Mouse (Mus musculus): Measurements from ENCODE around the gene 4930556J24Rik. TPM values are rescaled to one million over a fixed set of nuclear protein-coding genes. Genes with fewer than 3 reads are reported as not detected.
A peak's percentile ranks its signal among the peaks of the same experiment; 100 is the strongest.

4930556J24Rik gene
- polyA plus RNA-seq, 1 experiment = 0.34 TPM

DNA sequence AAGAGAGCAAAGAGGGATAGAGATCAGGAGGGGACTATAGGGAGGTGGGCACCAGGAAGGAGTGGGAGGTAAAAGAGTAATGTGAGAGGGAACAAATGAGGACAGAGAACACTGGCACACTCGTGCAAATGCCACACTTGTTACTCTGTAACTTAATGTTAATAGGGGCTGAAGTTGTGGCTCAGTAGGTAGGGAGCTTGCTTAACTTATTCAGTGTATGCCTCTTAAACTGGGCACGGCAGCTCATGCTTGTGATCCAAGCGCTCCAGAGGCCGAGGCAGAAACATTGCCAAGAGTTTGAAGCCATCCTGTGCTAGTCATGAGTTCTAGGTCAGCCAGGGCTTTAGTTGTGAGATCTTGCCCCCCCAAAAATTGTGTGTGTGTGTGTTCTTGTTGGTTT lies 41.4 kb downstream of the 4930556J24Rik start:
- no peaks in the 10 kb centered on the region for H3K36me3 ChIP-seq (ENCODE audit: control insufficient read depth, insufficient read depth, low read length)
- peaks cover 22% of the 10 kb centered on the region for H3K4me1 ChIP-seq (ENCODE audit: control insufficient read depth, insufficient read depth, low read length)
- no peak overlapping the region for H3K4me3 ChIP-seq (ENCODE audit: insufficient read depth, low read depth, low read length)
- peak; percentile 67 for DNase-seq
- TF ChIP-seq CTCF (conservative IDR thresholded peaks at IDR 0.05; ENCODE audit: insufficient read depth, insufficient read length, low read depth, low read length) (no peak), POLR2A (IDR thresholded peaks at IDR 0.05; ENCODE audit: low read depth, low read length) (no peak)
- WGBS = 32% methylated on average over 4 of the region's 4 CpGs
- H3K27ac ChIP-seq (ENCODE audit: insufficient read depth, low read depth, low read length) = peak overlapping the region; percentile 73; the same call in 1 of the 2 replicates
- H3K27me3 ChIP-seq (replicated peaks; ENCODE audit: control insufficient read depth, insufficient read depth, low read length) = no peaks in the 10 kb centered on the region

DNA sequence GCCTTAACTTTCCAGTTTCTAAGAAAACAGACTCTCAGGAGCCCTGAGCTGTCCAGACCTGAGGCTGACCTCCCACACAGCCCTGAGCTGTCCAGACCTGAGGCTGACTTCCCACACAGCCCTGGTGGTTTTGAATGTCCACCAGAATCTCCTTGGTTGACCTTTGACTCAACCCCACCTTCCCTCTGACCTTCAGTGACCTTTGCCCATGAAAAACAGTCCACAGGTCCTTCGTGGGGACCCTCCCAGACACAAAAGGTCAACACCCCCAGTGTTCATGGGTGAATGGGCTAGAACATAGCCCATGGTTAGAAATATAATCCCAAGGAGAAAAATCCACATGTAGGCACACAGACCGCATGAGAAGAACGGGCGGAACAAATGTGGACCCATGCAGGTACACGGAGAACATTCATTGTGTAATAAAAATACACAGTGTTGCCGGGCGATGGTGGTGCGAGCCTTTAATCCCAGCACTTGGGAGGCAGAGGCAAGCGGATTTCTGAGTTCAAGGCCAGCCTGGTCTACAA lies 42.8 kb downstream of the 4930556J24Rik start:
- DNase-seq = peak; percentile 74
- Histone ChIP-seq H3K27ac (ENCODE audit: insufficient read depth, low read depth, low read length) (peak overlapping the region; percentile 7; the same call in 1 of the 2 replicates), H3K4me1 (ENCODE audit: control insufficient read depth, insufficient read depth, low read length) (peaks cover 22% of the 10 kb centered on the region), H3K36me3 (ENCODE audit: control insufficient read depth, insufficient read depth, low read length) (no peaks in the 10 kb centered on the region), H3K27me3 (replicated peaks; ENCODE audit: control insufficient read depth, insufficient read depth, low read length) (no peaks in the 10 kb centered on the region), H3K4me3 (ENCODE audit: insufficient read depth, low read depth, low read length) (no peak overlapping the region)
- 80% methylated on average over 9 of the region's 9 CpGs for WGBS
- TF ChIP-seq POLR2A (IDR thresholded peaks at IDR 0.05; ENCODE audit: low read depth, low read length) (no peak), CTCF (conservative IDR thresholded peaks at IDR 0.05; ENCODE audit: insufficient read depth, insufficient read length, low read depth, low read length) (no peak)

DNA sequence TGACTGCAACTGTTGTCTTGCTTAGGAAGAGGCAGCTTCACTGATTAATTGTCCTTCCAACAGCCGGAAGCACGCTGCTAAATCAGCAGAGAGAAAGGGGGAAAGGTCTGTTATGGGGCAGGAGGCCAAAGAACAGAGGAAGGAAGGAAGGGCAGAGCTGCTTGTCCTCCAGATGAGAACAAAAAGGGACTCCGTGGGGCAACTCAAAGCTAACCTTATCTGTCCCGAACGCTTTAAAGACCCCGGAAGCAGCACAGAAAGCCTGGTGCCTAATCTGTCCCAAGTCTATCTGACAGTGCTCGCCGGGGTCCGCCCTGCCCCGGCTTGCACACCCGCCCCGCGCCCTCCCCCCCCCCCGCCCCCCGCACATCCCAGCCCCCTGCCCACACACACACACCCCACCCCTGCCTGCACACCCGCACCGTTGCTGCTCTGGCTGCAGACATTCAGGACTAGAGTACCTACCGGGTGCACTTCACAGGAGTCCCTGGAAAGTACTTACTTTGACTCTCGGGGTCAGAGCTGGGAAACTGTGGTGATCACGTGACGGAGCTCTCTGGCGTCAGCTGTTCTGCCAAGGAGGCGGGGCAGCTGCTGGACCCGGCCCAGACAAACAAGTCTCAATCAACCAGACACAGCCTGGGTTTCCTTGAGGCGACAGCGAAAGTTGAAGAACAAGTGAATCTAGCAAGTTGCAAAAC lies 44.9 kb downstream of the 4930556J24Rik start, which contains the start of gene Tcn2:
Gene Tcn2, minus strand, starts transcription at position 649 of the 701 bp plus-strand sequence.
- Histone ChIP-seq H3K36me3 (ENCODE audit: control insufficient read depth, insufficient read depth, low read length) (no peaks in the 10 kb centered on the region; the same call in 1 of the 2 replicates), H3K27me3 (replicated peaks; ENCODE audit: control insufficient read depth, insufficient read depth, low read length) (no peaks in the 10 kb centered on the region), H3K4me3 (ENCODE audit: insufficient read depth, low read depth, low read length) (peak within 1 kb of the TSS; percentile 78), H3K4me1 (ENCODE audit: control insufficient read depth, insufficient read depth, low read length) (peaks cover 22% of the 10 kb centered on the region), H3K27ac (ENCODE audit: insufficient read depth, low read depth, low read length) (peak within 1 kb of the TSS; percentile 86)
- peak; percentile 99 for DNase-seq
- TF ChIP-seq POLR2A (IDR thresholded peaks at IDR 0.05; ENCODE audit: low read depth, low read length) (peak; percentile 32), CTCF (conservative IDR thresholded peaks at IDR 0.05; ENCODE audit: insufficient read depth, insufficient read length, low read depth, low read length) (no peak)
- WGBS = under 1% methylated on average over 23 of the region's 26 CpGs

DNA sequence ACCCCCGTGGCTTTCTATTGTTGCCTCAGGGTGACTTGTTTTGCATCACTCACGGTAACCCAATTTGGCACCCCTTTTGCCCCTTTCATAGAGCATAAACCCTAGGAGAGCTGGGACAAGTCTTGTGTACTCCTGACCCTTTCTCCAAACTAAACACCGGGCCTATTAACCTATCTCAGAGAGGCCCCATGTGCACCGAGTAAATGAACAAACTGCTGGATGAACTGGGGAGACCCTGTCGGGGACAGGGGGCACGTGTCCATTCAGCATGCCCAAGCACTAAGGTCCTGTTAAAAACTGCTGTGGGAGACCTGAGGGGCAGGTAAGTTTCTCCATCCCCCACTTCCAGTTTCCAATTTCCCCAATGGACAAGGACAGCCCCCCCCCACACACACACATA lies 45.6 kb downstream of the 4930556J24Rik start:
- TF ChIP-seq POLR2A (IDR thresholded peaks at IDR 0.05; ENCODE audit: low read depth, low read length) (no peak), CTCF (conservative IDR thresholded peaks at IDR 0.05; ENCODE audit: insufficient read depth, insufficient read length, low read depth, low read length) (no peak)
- Histone ChIP-seq H3K27me3 (replicated peaks; ENCODE audit: control insufficient read depth, insufficient read depth, low read length) (no peaks in the 10 kb centered on the region), H3K4me3 (ENCODE audit: insufficient read depth, low read depth, low read length) (peak overlapping the region; percentile 78), H3K36me3 (ENCODE audit: control insufficient read depth, insufficient read depth, low read length) (peaks cover 2% of the 10 kb centered on the region; the same call in 1 of the 2 replicates), H3K4me1 (ENCODE audit: control insufficient read depth, insufficient read depth, low read length) (peaks cover 22% of the 10 kb centered on the region), H3K27ac (ENCODE audit: insufficient read depth, low read depth, low read length) (peak overlapping the region; percentile 86)
- peak; percentile 60 for DNase-seq
- WGBS = 22% methylated on average over 6 of the region's 6 CpGs

DNA sequence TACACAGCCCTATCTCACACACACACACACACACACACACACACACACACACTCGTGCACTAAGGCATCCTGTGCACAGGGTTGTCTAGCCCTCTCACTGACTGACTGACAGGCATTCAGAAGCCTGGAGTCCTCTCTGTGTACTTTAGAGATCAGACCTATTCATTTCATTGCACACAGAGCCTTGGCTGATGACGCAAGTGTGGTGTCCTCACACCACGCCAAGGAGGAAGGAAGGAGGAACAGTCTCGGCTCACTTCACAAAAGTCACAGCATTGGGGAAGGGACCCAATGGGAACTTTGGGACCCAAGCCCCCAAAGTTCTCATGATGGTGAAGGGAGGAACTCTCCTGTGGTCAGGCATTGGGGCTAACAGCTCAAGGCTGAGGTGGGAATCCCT lies 46.6 kb downstream of the 4930556J24Rik start:
- peaks cover 16% of the 10 kb centered on the region for H3K4me1 ChIP-seq (ENCODE audit: control insufficient read depth, insufficient read depth, low read length)
- TF ChIP-seq POLR2A (IDR thresholded peaks at IDR 0.05; ENCODE audit: low read depth, low read length) (no peak), CTCF (conservative IDR thresholded peaks at IDR 0.05; ENCODE audit: insufficient read depth, insufficient read length, low read depth, low read length) (no peak)
- peak; percentile 51 for DNase-seq
- H3K27me3 ChIP-seq (replicated peaks; ENCODE audit: control insufficient read depth, insufficient read depth, low read length) = no peaks in the 10 kb centered on the region
- peak overlapping the region; percentile 86; the same call in 1 of the 2 replicates for H3K27ac ChIP-seq (ENCODE audit: insufficient read depth, low read depth, low read length)
- H3K36me3 ChIP-seq (ENCODE audit: control insufficient read depth, insufficient read depth, low read length) = peaks cover 6% of the 10 kb centered on the region; the same call in 1 of the 2 replicates
- H3K4me3 ChIP-seq (ENCODE audit: insufficient read depth, low read depth, low read length) = peak overlapping the region; percentile 78
- WGBS = 31% methylated on average over 4 of the region's 4 CpGs

DNA sequence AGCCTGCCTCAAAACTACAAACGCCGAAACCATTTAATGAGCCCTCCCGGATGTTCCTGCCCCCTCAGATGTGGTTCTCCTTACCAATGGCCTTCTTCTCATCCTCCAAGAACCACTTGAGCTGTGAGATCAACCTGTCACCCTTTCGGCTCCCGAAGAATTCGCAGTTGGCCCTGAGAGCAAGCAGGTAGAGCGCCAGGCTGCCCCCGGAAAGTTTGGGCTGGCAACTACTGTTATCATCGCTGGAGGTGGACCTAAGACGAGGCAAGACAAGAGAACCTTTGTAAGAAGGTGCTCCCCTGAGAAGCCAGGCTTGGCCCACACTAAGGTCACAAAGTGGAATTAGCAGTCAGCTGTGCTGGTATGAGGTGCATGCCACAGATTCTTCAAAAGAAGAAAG lies 50.7 kb downstream of the 4930556J24Rik start:
- no peaks in the 10 kb centered on the region for H3K27me3 ChIP-seq (replicated peaks; ENCODE audit: control insufficient read depth, insufficient read depth, low read length)
- H3K4me3 ChIP-seq (ENCODE audit: insufficient read depth, low read depth, low read length) = no peak overlapping the region
- DNase-seq = no peak
- no peaks in the 10 kb centered on the region; the same call in 1 of the 2 replicates for H3K4me1 ChIP-seq (ENCODE audit: control insufficient read depth, insufficient read depth, low read length)
- H3K27ac ChIP-seq (ENCODE audit: insufficient read depth, low read depth, low read length) = no peak overlapping the region
- no peak for TF ChIP-seq POLR2A (IDR thresholded peaks at IDR 0.05; ENCODE audit: low read depth, low read length)
- no peak for TF ChIP-seq CTCF (conservative IDR thresholded peaks at IDR 0.05; ENCODE audit: insufficient read depth, insufficient read length, low read depth, low read length)
- peaks cover 11% of the 10 kb centered on the region for H3K36me3 ChIP-seq (ENCODE audit: control insufficient read depth, insufficient read depth, low read length)
- WGBS = 93% methylated on average over 10 of the region's 10 CpGs

DNA sequence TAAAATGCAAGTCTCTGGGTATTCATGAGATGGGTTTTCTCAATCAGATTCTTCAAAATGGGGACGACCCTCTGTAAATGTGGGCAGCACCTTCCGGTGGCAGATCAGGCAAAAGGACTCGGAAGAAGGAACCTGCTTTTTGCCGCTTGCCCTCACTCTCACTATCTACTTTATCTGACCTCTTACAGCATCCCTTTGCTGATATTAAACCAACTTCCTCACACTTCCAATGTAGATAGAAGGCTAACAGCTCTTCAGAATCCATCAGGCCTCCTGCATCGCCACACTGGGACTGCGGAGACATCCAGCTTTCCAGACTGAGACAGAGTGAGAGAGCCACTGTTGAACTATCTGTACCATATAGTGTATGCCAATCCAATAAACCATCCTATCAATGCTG lies 53.8 kb downstream of the 4930556J24Rik start:
- Histone ChIP-seq H3K4me3 (ENCODE audit: insufficient read depth, low read depth, low read length) (no peak overlapping the region), H3K27ac (ENCODE audit: insufficient read depth, low read depth, low read length) (no peak overlapping the region), H3K27me3 (replicated peaks; ENCODE audit: control insufficient read depth, insufficient read depth, low read length) (no peaks in the 10 kb centered on the region), H3K4me1 (ENCODE audit: control insufficient read depth, insufficient read depth, low read length) (no peaks in the 10 kb centered on the region; the same call in 1 of the 2 replicates), H3K36me3 (ENCODE audit: control insufficient read depth, insufficient read depth, low read length) (peaks cover 12% of the 10 kb centered on the region)
- no peak for TF ChIP-seq POLR2A (IDR thresholded peaks at IDR 0.05; ENCODE audit: low read depth, low read length)
- no peak for TF ChIP-seq CTCF (conservative IDR thresholded peaks at IDR 0.05; ENCODE audit: insufficient read depth, insufficient read length, low read depth, low read length)
- WGBS = 95% methylated on average over 6 of the region's 6 CpGs
- DNase-seq = no peak
